Mouse (Mus musculus) CH12.LX (cell line): ENCODE results near the gene Daam1.

Source experiments
- POLR2A ChIP-seq: IDR thresholded peaks from 2 replicates; pipeline ENCODE4 v1.6.1; 2011; ENCODE audit warnings: low read depth, mild to moderate bottlenecking, improper control_type of control experiment, low read length
- RAD21 ChIP-seq: IDR thresholded peaks from 2 replicates; pipeline ENCODE4 v1.6.1; 2011; ENCODE audit warnings: low read depth, mild to moderate bottlenecking, low read length, improper control_type of control experiment, moderate library complexity
- TCF12 ChIP-seq: IDR thresholded peaks from 2 replicates; pipeline ENCODE4 v1.6.1; 2014; ENCODE audit warnings: low read depth, mild to moderate bottlenecking, inconsistent platforms, low read length, improper control_type of control experiment
- ZKSCAN1 ChIP-seq: IDR thresholded peaks from 2 replicates; pipeline ENCODE4 v1.6.1; 2012; ENCODE audit warnings: low read depth, inconsistent platforms, low read length, improper control_type of control experiment, borderline replicate concordance

DNA sequence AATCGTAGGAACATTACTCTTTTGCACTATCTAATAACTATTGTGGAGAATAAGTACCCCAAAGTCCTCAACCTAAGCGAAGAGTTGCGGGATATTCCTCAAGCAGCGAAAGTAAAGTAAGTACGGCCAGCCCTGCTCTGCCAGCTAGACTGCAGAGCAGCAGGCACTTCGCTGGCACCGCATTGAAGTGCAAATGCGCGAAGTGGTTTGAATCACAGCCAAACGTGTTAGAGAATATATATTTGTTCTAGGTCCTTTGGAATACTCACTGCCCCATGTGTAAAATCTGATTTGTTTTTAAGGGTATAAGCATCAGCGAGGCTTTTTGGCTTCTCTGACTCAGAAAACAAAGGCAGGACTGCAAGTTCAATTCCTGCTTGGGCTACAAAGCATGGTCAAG is 149.9 kb downstream of the Daam1 start:
- TF ChIP-seq ZKSCAN1 = no peak
- no peak for TF ChIP-seq RAD21
- TF ChIP-seq POLR2A = no peak
- no peak for TF ChIP-seq TCF12
